Mouse (Mus musculus) kidney, embryonic 15.5 days (tissue): ENCODE measurements at regions not wholly inside any gene's neighbourhood (a gene's known extent, or its start where the extent isn't known, plus 50 kb on each side); places are given as distances from the start of the nearest gene placed in this dataset.

ENCODE experiments used
- ATAC-seq: fragments of 200-750 bp; cut with Nextera tagmentation; replicated peaks from 2 replicates; pipeline ENCODE4 v1.8.0; 2017; ENCODE audit warnings: moderate TSS enrichment; ENCODE audit not compliant: low FRiP score
- H3K27ac ChIP-seq: fragments of 300-500 bp; sonication (generic); 2 replicates; pipeline ENCODE4 v1.5.1; 2015; ENCODE audit warnings: mild to moderate bottlenecking, inconsistent platforms
- H3K27me3 ChIP-seq: fragments of 300-500 bp; sonication (generic); 2 replicates; pipeline ENCODE4 v1.6.1; 2015; ENCODE audit warnings: inconsistent platforms
- H3K36me3 ChIP-seq: fragments of 300-500 bp; sonication (generic); 2 replicates; pipeline ENCODE4 v1.6.1; 2015; ENCODE audit warnings: inconsistent platforms
- H3K4me1 ChIP-seq: fragments of 300-500 bp; sonication (generic); 2 replicates; pipeline ENCODE4 v1.6.1; 2015; ENCODE audit warnings: inconsistent platforms
- H3K4me2 ChIP-seq: fragments of 300-500 bp; sonication (generic); 2 replicates; pipeline ENCODE4 v1.6.1; 2015; ENCODE audit warnings: moderate library complexity, mild to moderate bottlenecking, inconsistent platforms
- H3K4me3 ChIP-seq: fragments of 300-500 bp; sonication (generic); replicated peaks from 2 replicates; pipeline ENCODE4 v1.5.1; 2015; ENCODE audit warnings: mild to moderate bottlenecking, inconsistent platforms
- H3K9ac ChIP-seq: fragments of 300-500 bp; sonication (generic); 2 replicates; pipeline ENCODE4 v1.6.1; 2015; ENCODE audit warnings: mild to moderate bottlenecking, inconsistent platforms
- H3K9me3 ChIP-seq: fragments of 300-500 bp; sonication (generic); replicated peaks from 2 replicates; pipeline ENCODE4 v1.6.1; 2016; ENCODE audit warnings: inconsistent platforms
- WGBS: fragments of 180-500 bp; shearing (Covaris S2); methylation state at CpG from one replicate; pipeline ENCODE4 v1.1.7; 2015; ENCODE audit warnings: mixed read lengths; 5-methylcytosine and 5-hydroxymethylcytosine counted together

- no peaks in the 10 kb centered on the region for H3K9me3 ChIP-seq
Measured at GRCm38 (mm10) chr13:107458730-107459129, 436.8 kb upstream of the Kif2a start.

DNA sequence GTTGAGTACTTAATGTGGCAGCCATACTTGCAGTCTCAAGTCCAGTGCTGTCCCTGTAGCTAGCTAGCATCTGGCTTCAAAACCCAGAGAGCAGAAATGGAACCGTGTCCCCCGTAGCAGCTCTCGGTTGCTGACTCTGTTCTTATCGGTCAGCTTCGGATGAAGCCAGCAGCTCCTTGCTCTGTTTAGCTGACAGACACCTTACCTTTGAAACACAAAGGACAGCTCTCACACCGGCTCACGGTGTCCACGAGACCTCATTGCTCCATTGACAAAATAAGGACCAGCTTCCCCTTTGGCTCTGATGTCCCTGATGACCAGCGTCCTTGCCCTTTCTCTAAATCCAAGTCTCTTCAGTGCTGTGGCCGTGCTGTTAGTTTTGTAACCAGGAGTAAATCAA is 435.3 kb upstream of the Kif2a start:
- Histone ChIP-seq H3K4me1 (peaks cover 9% of the 10 kb centered on the region), H3K9ac (no peak overlapping the region), H3K4me3 (no peak overlapping the region), H3K4me2 (no peak overlapping the region), H3K27ac (no peak overlapping the region), H3K27me3 (no peaks in the 10 kb centered on the region), H3K9me3 (no peaks in the 10 kb centered on the region), H3K36me3 (no peaks in the 10 kb centered on the region)
- ATAC-seq: no peak
- 83% methylated on average over 10 of the region's 10 CpGs for WGBS

More at GRCm38 (mm10) chr13:107458730-107459129, 436.8 kb upstream of the Kif2a start:
- Histone ChIP-seq H3K36me3 (no peaks in the 10 kb centered on the region), H3K4me2 (no peak overlapping the region), H3K4me3 (no peak overlapping the region), H3K27ac (no peak overlapping the region), H3K9ac (no peak overlapping the region), H3K27me3 (0 out of 2 replicates have a peak, but pooled peaks cover 3% of the 10 kb centered on the region), H3K4me1 (peaks cover 9% of the 10 kb centered on the region)
- 90% methylated on average over 4 of the region's 4 CpGs for WGBS
- no peak for ATAC-seq

GRCm38 (mm10) chr13:107456394-107456793 is 434.5 kb upstream of the Kif2a start:
- ATAC-seq: no peak
- Histone ChIP-seq H3K9me3 (no peaks in the 10 kb centered on the region), H3K9ac (no peak overlapping the region), H3K27me3 (no peaks in the 10 kb centered on the region), H3K27ac (no peak overlapping the region), H3K4me1 (peaks cover 2% of the 10 kb centered on the region), H3K4me3 (no peak overlapping the region), H3K4me2 (no peak overlapping the region), H3K36me3 (no peaks in the 10 kb centered on the region)
- WGBS: 73% methylated on average over 2 of the region's 2 CpGs

- Histone ChIP-seq H3K4me1 (no peaks in the 10 kb centered on the region), H3K27me3 (no peaks in the 10 kb centered on the region), H3K4me2 (no peak overlapping the region), H3K9ac (no peak overlapping the region), H3K4me3 (no peak overlapping the region), H3K9me3 (no peaks in the 10 kb centered on the region), H3K27ac (no peak overlapping the region), H3K36me3 (no peaks in the 10 kb centered on the region)
- no peak for ATAC-seq
- WGBS: 72% methylated on average over 11 of the region's 11 CpGs
Measured at GRCm38 (mm10) chr13:107449598-107450179, 427.8 kb upstream of the Kif2a start.

- ATAC-seq: no peak
- no peak overlapping the region for H3K27ac ChIP-seq
- WGBS: 74% methylated on average over 2 of the region's 2 CpGs
- H3K9ac ChIP-seq: no peak overlapping the region
- H3K36me3 ChIP-seq: no peaks in the 10 kb centered on the region
- H3K4me1 ChIP-seq: no peaks in the 10 kb centered on the region
- no peak overlapping the region for H3K4me2 ChIP-seq
- H3K9me3 ChIP-seq: no peaks in the 10 kb centered on the region
- no peak overlapping the region for H3K4me3 ChIP-seq
- no peaks in the 10 kb centered on the region for H3K27me3 ChIP-seq
Measured at GRCm38 (mm10) chr13:107447813-107448212, 425.9 kb upstream of the Kif2a start.

GRCm38 (mm10) chr13:107419363-107420155 is 397.6 kb upstream of the Kif2a start:
- no peaks in the 10 kb centered on the region for H3K9me3 ChIP-seq
- no peaks in the 10 kb centered on the region for H3K36me3 ChIP-seq
- no peaks in the 10 kb centered on the region for H3K4me1 ChIP-seq
- no peak for ATAC-seq
- no peak overlapping the region for H3K27ac ChIP-seq
- H3K4me2 ChIP-seq: no peak overlapping the region
- H3K9ac ChIP-seq: no peak overlapping the region
- 74% methylated on average over 3 of the region's 3 CpGs for WGBS
- H3K4me3 ChIP-seq: no peak overlapping the region
- no peaks in the 10 kb centered on the region for H3K27me3 ChIP-seq

GRCm38 (mm10) chr13:107410267-107410666 is 388.3 kb upstream of the Kif2a start:
- H3K4me1 ChIP-seq: 0 out of 2 replicates have a peak, but pooled peaks cover 2% of the 10 kb centered on the region
- H3K9me3 ChIP-seq: no peaks in the 10 kb centered on the region
- no peak overlapping the region for H3K4me2 ChIP-seq
- no peaks in the 10 kb centered on the region for H3K27me3 ChIP-seq
- H3K27ac ChIP-seq: no peak overlapping the region; the same call in 1 of the 2 replicates
- no peaks in the 10 kb centered on the region for H3K36me3 ChIP-seq
- ATAC-seq: no peak
- no peak overlapping the region for H3K4me3 ChIP-seq
- H3K9ac ChIP-seq: no peak overlapping the region

- no peak overlapping the region for H3K4me3 ChIP-seq
- H3K27ac ChIP-seq: no peak overlapping the region
- WGBS: 63% methylated on average over 5 of the region's 5 CpGs
- 0 out of 2 replicates have a peak, but pooled peaks cover 2% of the 10 kb centered on the region for H3K4me1 ChIP-seq
- no peak for ATAC-seq
- H3K9me3 ChIP-seq: no peaks in the 10 kb centered on the region
- no peaks in the 10 kb centered on the region for H3K36me3 ChIP-seq
- no peak overlapping the region for H3K4me2 ChIP-seq
- H3K9ac ChIP-seq: no peak overlapping the region
- H3K27me3 ChIP-seq: no peaks in the 10 kb centered on the region
Measured at GRCm38 (mm10) chr13:107407674-107408026, 385.7 kb upstream of the Kif2a start.

GRCm38 (mm10) chr13:107406977-107407673 is 385.2 kb upstream of the Kif2a start:
- 86% methylated on average over 5 of the region's 5 CpGs for WGBS
- H3K9me3 ChIP-seq: no peaks in the 10 kb centered on the region
- H3K4me1 ChIP-seq: 0 out of 2 replicates have a peak, but pooled peaks cover 2% of the 10 kb centered on the region
- ATAC-seq: no peak
- no peak overlapping the region for H3K27ac ChIP-seq
- no peak overlapping the region for H3K4me3 ChIP-seq
- H3K27me3 ChIP-seq: no peaks in the 10 kb centered on the region
- no peak overlapping the region for H3K4me2 ChIP-seq
- H3K9ac ChIP-seq: no peak overlapping the region
- no peaks in the 10 kb centered on the region for H3K36me3 ChIP-seq

DNA sequence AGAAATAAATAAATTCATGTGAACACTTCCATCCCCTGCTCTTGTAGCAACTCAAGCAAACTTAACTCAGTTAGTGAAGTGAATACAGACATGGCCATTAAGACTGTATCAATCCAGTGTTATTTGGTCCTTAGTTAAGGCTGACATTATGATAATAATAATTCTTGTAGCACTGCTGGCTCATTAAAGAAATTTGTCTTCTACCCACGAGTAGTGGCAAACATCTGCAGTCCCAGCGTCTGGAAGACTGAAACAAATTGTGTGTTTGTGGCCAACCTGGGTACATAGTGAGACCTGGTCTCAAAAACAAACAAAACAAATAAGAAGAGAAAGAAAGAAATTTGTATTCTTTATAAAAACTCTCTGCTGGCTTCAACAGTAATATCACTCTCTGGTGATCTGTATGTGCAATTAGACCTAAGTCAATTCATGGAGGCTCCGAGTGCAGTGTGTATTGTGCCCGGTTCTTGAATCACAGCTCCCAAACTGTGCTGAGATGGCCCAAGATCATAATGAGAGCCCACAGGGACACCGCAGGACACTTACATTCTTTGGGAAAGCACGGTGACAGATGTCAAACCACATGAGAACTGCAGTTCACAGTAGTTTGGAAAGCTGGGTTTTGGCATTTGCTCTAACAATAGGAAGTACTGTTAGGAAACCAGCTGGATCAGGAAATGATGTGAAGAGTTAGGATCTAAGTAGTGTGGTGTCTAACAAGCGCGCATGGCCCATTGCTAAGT is 376.9 kb upstream of the Kif2a start:
- Histone ChIP-seq H3K4me2 (no peak overlapping the region), H3K4me1 (no peaks in the 10 kb centered on the region), H3K9me3 (no peaks in the 10 kb centered on the region), H3K27ac (no peak overlapping the region), H3K27me3 (no peaks in the 10 kb centered on the region), H3K9ac (no peak overlapping the region), H3K4me3 (no peak overlapping the region), H3K36me3 (no peaks in the 10 kb centered on the region)
- WGBS: 86% methylated on average over 8 of the region's 8 CpGs
- no peak for ATAC-seq

DNA sequence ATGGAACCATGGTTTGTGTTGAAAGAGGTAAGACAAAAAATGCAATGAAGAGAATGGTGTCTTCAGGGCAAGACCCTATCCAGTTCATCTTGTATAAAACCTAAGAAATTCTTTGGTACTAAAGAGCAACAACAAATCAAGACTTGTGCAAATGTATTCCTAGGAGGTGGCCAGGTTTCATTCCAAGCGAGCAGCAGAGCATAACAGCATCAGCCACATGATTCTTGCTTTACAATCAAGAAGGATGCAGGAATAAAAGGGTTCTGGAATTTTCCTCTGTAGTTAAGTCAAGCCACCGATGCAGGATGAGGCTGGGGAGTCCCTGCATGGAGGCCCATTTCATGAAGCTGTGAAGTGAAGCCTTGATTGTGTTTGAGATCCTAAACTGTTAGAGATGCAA is 374.1 kb upstream of the Kif2a start:
- Histone ChIP-seq H3K4me3 (no peak overlapping the region), H3K4me1 (no peaks in the 10 kb centered on the region), H3K27ac (no peak overlapping the region), H3K9me3 (no peaks in the 10 kb centered on the region), H3K27me3 (no peaks in the 10 kb centered on the region), H3K9ac (no peak overlapping the region), H3K4me2 (no peak overlapping the region), H3K36me3 (no peaks in the 10 kb centered on the region)
- 63% methylated on average over 2 of the region's 2 CpGs for WGBS
- no peak for ATAC-seq

DNA sequence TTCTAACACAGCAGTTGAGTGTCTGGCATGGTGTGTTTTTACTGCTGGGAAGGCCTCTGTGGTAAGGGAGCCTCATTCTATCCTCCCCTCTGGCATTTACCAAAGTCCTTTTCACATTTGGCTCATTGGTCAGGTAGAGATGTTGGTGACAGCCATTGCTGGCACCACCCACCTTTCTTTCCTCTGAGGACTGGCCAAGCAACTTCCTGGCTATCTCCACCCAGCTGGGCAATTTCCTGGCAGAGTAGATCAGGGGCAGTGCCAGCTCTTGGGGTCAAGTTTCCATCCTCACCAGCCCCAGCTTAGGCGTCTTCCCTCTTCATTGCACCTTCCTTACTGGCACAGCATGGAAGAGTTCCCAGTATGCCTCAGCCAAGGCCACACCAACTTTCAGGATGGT is 372.5 kb upstream of the Kif2a start:
- 53% methylated on average over 1 of the region's 1 CpGs for WGBS
- Histone ChIP-seq H3K27ac (no peak overlapping the region), H3K27me3 (no peaks in the 10 kb centered on the region), H3K4me1 (no peaks in the 10 kb centered on the region), H3K36me3 (no peaks in the 10 kb centered on the region), H3K4me3 (no peak overlapping the region), H3K4me2 (no peak overlapping the region), H3K9ac (no peak overlapping the region), H3K9me3 (no peaks in the 10 kb centered on the region)
- ATAC-seq: no peak
